Mouse (Mus musculus): ENCODE data around the gene Fat3. TPM values are rescaled to one million over a fixed set of nuclear protein-coding genes. Genes with fewer than 3 reads are reported as not detected.

Gene Fat3
- polyA plus RNA-seq, 1 experiment from 2014 or later: 2.3 TPM

DNA sequence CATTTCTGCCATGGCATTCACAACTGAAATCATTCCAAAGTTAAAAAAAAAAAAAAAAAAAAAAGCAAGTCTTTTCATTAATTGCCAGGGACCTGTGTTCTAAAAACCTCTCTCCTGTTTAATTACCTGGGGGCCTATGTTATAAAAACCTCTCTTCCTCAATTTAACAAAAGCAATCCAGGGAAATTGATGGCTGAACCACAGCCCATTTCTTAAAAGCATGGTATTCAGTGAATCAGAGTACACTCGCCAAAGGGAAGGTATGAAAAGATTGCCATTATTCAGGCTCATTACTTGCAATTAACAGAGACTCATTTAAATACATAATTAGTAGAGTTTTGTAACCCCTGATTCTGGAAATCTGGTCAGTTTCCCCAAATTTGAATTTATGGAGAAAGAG lies 314.6 kb downstream of the Fat3 start:
- H3K36me3 ChIP-seq (ENCODE audit: control insufficient read depth, insufficient read depth, low read length): no peaks in the 10 kb centered on the region
- no peaks in the 10 kb centered on the region for H3K4me1 ChIP-seq (ENCODE audit: control insufficient read depth, insufficient read depth, low read length)
- H3K9me3 ChIP-seq (replicated peaks; ENCODE audit: control insufficient read depth, low read length): no peaks in the 10 kb centered on the region
- no peak overlapping the region for H3K27ac ChIP-seq (ENCODE audit: low read depth, low read length)
- no peak for ATAC-seq (replicated peaks; ENCODE audit: insufficient number of reproducible peaks, low FRiP score, low TSS enrichment)
- H3K4me2 ChIP-seq: no peak overlapping the region
- H3K4me3 ChIP-seq (ENCODE audit: low read depth, low read length): no peak overlapping the region
- 77% methylated on average over 1 of the region's 1 CpGs for WGBS (ENCODE audit: insufficient replicate concordance)
- no peaks in the 10 kb centered on the region for H3K27me3 ChIP-seq (ENCODE audit: control insufficient read depth, insufficient read depth, low read length)
- H3K9ac ChIP-seq (ENCODE audit: low read depth, low read length): no peak overlapping the region

- Histone ChIP-seq H3K9ac (ENCODE audit: low read depth, low read length) (no peak overlapping the region), H3K4me2 (no peak overlapping the region)
- 73% methylated on average over 4 of the region's 4 CpGs for WGBS (ENCODE audit: insufficient replicate concordance)
Measured at GRCm38 (mm10) chr9:16169238-16169637, 331.8 kb downstream of the Fat3 start.

DNA sequence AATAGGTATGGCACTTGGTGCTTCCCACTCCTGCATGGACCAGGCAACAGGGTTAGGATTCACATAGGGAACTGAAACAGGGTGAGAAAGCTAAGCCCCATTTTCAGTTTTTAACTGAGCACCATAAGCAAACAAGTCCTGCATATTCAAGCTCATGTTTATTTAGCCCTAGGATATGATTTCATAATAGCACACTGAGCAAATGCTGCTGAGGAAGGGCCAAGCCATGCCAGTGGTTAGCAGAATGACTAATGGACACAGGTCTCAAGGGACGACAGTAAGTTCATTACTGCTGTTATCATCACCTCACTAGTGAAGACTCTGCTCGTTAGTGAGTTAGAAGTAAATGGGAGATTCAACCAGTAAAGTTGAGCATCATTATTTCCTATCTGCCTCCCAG lies 333.0 kb downstream of the Fat3 start:
- H3K27ac ChIP-seq (ENCODE audit: low read depth, low read length): no peak overlapping the region
- H3K27me3 ChIP-seq (ENCODE audit: control insufficient read depth, insufficient read depth, low read length): no peaks in the 10 kb centered on the region
- no peak overlapping the region for H3K4me3 ChIP-seq (ENCODE audit: low read depth, low read length)
- H3K4me2 ChIP-seq: no peak overlapping the region
- 66% methylated on average over 2 of the region's 2 CpGs for WGBS (ENCODE audit: insufficient replicate concordance)
- ATAC-seq (replicated peaks; ENCODE audit: insufficient number of reproducible peaks, low FRiP score, low TSS enrichment): no peak
- H3K36me3 ChIP-seq (ENCODE audit: control insufficient read depth, insufficient read depth, low read length): no peaks in the 10 kb centered on the region
- H3K9ac ChIP-seq (ENCODE audit: low read depth, low read length): no peak overlapping the region
- H3K9me3 ChIP-seq (replicated peaks; ENCODE audit: control insufficient read depth, low read length): no peaks in the 10 kb centered on the region
- 0 out of 2 replicates have a peak, but pooled peaks cover 7% of the 10 kb centered on the region for H3K4me1 ChIP-seq (ENCODE audit: control insufficient read depth, insufficient read depth, low read length)

More at GRCm38 (mm10) chr9:16169238-16169637, 331.8 kb downstream of the Fat3 start:
- Histone ChIP-seq H3K4me1 (ENCODE audit: control insufficient read depth, insufficient read depth, low read length) (0 out of 2 replicates have a peak, but pooled peaks cover 7% of the 10 kb centered on the region), H3K27me3 (ENCODE audit: control insufficient read depth, insufficient read depth, low read length) (no peaks in the 10 kb centered on the region), H3K9me3 (replicated peaks; ENCODE audit: control insufficient read depth, low read length) (no peaks in the 10 kb centered on the region), H3K27ac (ENCODE audit: low read depth, low read length) (no peak overlapping the region), H3K4me3 (ENCODE audit: low read depth, low read length) (no peak overlapping the region), H3K36me3 (ENCODE audit: control insufficient read depth, insufficient read depth, low read length) (no peaks in the 10 kb centered on the region)
- ATAC-seq (replicated peaks; ENCODE audit: insufficient number of reproducible peaks, low FRiP score, low TSS enrichment): no peak

DNA sequence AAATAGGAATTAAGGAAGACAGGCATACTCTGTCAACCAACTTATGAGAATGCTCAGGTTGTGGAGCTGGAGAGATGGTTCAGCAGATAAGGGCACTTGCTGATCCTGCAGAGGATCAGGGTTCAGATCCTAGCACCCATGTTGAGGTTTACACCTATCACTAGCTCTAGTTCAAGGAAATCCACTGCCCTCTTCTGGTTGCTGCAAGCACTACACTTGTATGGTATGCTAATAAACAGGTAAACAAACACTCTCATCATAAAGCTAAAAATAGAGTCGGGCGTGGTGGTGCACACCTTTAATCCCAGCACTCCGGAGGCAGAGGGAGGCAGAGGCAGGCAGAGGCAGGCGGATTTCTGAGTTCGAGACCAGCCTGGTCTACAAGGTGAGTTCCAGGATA lies 341.7 kb downstream of the Fat3 start:
- Histone ChIP-seq H3K4me2 (no peak overlapping the region), H3K36me3 (ENCODE audit: control insufficient read depth, insufficient read depth, low read length) (no peaks in the 10 kb centered on the region), H3K4me3 (ENCODE audit: low read depth, low read length) (no peak overlapping the region), H3K4me1 (ENCODE audit: control insufficient read depth, insufficient read depth, low read length) (no peaks in the 10 kb centered on the region), H3K27me3 (ENCODE audit: control insufficient read depth, insufficient read depth, low read length) (no peaks in the 10 kb centered on the region), H3K9me3 (replicated peaks; ENCODE audit: control insufficient read depth, low read length) (0 out of 2 replicates have a peak, but pooled peaks cover 3% of the 10 kb centered on the region), H3K27ac (ENCODE audit: low read depth, low read length) (no peak overlapping the region), H3K9ac (ENCODE audit: low read depth, low read length) (no peak overlapping the region)
- ATAC-seq (replicated peaks; ENCODE audit: insufficient number of reproducible peaks, low FRiP score, low TSS enrichment): no peak
- WGBS (ENCODE audit: insufficient replicate concordance): 94% methylated on average over 5 of the region's 5 CpGs

- WGBS (ENCODE audit: insufficient replicate concordance): 57% methylated on average over 3 of the region's 3 CpGs
- Histone ChIP-seq H3K36me3 (ENCODE audit: control insufficient read depth, insufficient read depth, low read length) (no peaks in the 10 kb centered on the region), H3K4me1 (ENCODE audit: control insufficient read depth, insufficient read depth, low read length) (peaks cover 6% of the 10 kb centered on the region), H3K9ac (ENCODE audit: low read depth, low read length) (no peak overlapping the region), H3K4me2 (no peak overlapping the region), H3K27me3 (ENCODE audit: control insufficient read depth, insufficient read depth, low read length) (no peaks in the 10 kb centered on the region), H3K9me3 (replicated peaks; ENCODE audit: control insufficient read depth, low read length) (no peaks in the 10 kb centered on the region), H3K4me3 (ENCODE audit: low read depth, low read length) (no peak overlapping the region), H3K27ac (ENCODE audit: low read depth, low read length) (no peak overlapping the region)
- no peak for ATAC-seq (replicated peaks; ENCODE audit: insufficient number of reproducible peaks, low FRiP score, low TSS enrichment)
Measured at GRCm38 (mm10) chr9:16153580-16153930, 347.5 kb downstream of the Fat3 start.

DNA sequence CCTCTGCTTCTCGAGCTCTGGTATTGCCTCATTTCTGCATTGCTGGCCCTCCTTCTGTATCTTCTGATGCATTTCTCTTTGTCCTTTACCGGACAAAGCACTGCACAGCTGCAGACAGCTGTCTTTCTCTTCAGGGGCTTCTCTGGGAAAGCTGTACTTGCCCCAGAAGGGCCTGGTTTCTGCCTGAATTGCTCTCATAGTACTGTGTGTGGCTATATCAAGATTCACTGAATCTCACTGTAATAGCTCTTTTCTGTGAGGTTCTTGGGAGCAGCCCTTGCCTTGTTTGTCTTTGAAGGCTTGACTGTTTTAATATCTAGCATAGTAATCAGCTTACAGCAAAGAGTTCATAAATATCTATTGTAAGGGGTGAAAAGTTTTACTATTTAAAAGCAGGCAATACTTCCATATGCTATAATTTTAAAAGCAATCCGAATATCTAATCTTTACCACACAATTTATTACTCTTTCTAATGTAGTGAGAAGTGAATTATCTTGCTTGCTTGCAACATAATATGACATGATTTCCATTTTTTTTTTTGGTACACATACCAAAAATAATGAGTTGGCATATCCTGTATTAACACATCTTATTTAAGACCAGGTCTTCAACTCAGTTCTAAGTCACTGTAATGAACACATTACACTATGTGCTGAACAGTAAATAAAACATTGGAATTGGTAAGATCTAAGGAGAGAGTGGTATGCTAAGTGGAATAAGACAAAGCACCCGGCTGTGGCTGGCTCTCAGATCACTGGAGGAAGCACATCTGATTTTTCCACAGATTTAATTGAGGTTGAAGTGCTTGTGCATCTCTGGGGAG lies 348.1 kb downstream of the Fat3 start:
- 62% methylated on average over 4 of the region's 4 CpGs for WGBS (ENCODE audit: insufficient replicate concordance)
- peaks cover 6% of the 10 kb centered on the region for H3K4me1 ChIP-seq (ENCODE audit: control insufficient read depth, insufficient read depth, low read length)
- H3K36me3 ChIP-seq (ENCODE audit: control insufficient read depth, insufficient read depth, low read length): no peaks in the 10 kb centered on the region
- H3K4me3 ChIP-seq (ENCODE audit: low read depth, low read length): no peak overlapping the region
- no peak overlapping the region for H3K27ac ChIP-seq (ENCODE audit: low read depth, low read length)
- no peaks in the 10 kb centered on the region for H3K9me3 ChIP-seq (replicated peaks; ENCODE audit: control insufficient read depth, low read length)
- no peak overlapping the region for H3K9ac ChIP-seq (ENCODE audit: low read depth, low read length)
- no peak for ATAC-seq (replicated peaks; ENCODE audit: insufficient number of reproducible peaks, low FRiP score, low TSS enrichment)
- no peaks in the 10 kb centered on the region for H3K27me3 ChIP-seq (ENCODE audit: control insufficient read depth, insufficient read depth, low read length)
- no peak overlapping the region for H3K4me2 ChIP-seq

DNA sequence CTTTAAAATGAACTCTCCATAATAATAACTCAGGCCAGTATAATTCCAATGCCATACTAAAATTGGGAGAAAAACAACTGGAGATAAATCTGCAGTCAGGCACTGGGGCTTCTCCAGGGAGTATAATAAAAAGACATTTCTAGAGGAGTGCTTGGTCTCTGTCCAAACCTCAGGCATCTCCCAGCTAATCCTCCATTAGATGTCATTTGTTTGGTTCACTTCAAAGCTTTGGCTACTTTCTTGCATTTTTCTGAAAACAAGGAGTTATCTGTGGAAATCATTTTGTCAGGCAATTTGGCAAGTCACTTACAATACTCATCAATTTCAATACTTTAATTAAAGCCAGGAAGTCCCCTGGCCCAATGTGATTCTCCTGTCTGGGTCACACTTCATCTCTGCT lies 351.0 kb downstream of the Fat3 start:
- no peak overlapping the region for H3K4me3 ChIP-seq (ENCODE audit: low read depth, low read length)
- no peaks in the 10 kb centered on the region for H3K27me3 ChIP-seq (ENCODE audit: control insufficient read depth, insufficient read depth, low read length)
- no peaks in the 10 kb centered on the region for H3K9me3 ChIP-seq (replicated peaks; ENCODE audit: control insufficient read depth, low read length)
- no peaks in the 10 kb centered on the region for H3K36me3 ChIP-seq (ENCODE audit: control insufficient read depth, insufficient read depth, low read length)
- H3K4me1 ChIP-seq (ENCODE audit: control insufficient read depth, insufficient read depth, low read length): peaks cover 6% of the 10 kb centered on the region
- ATAC-seq (replicated peaks; ENCODE audit: insufficient number of reproducible peaks, low FRiP score, low TSS enrichment): no peak
- no peak overlapping the region for H3K27ac ChIP-seq (ENCODE audit: low read depth, low read length)
- H3K9ac ChIP-seq (ENCODE audit: low read depth, low read length): no peak overlapping the region
- no peak overlapping the region for H3K4me2 ChIP-seq

GRCm38 (mm10) chr9:16147735-16148134 lies 353.4 kb downstream of the Fat3 start:
- Histone ChIP-seq H3K4me2 (no peak overlapping the region), H3K4me1 (ENCODE audit: control insufficient read depth, insufficient read depth, low read length) (no peaks in the 10 kb centered on the region), H3K9ac (ENCODE audit: low read depth, low read length) (no peak overlapping the region), H3K36me3 (ENCODE audit: control insufficient read depth, insufficient read depth, low read length) (no peaks in the 10 kb centered on the region), H3K27ac (ENCODE audit: low read depth, low read length) (no peak overlapping the region), H3K4me3 (ENCODE audit: low read depth, low read length) (no peak overlapping the region), H3K27me3 (ENCODE audit: control insufficient read depth, insufficient read depth, low read length) (no peaks in the 10 kb centered on the region), H3K9me3 (replicated peaks; ENCODE audit: control insufficient read depth, low read length) (no peaks in the 10 kb centered on the region)
- WGBS (ENCODE audit: insufficient replicate concordance): 31% methylated on average over 1 of the region's 1 CpGs
- no peak for ATAC-seq (replicated peaks; ENCODE audit: insufficient number of reproducible peaks, low FRiP score, low TSS enrichment)

DNA sequence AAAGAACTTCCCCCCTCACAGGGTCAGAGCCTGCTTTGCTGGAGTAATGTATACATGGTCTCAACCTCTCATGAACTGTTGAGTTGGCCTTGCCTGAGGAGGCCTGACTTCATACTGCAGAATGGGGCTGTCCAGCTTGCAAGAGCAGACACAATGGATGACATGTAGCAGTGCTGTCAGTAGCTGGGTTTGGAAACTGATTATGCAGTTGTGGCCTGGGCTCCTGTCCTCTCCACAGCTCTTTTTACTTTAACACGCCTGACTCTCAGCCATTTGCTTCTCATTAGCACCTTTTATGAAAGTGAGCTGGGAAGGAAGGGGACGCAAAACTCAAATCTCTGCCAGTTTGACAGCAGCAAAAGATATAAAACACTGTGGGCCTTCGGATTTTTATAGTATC lies 356.4 kb downstream of the Fat3 start:
- Histone ChIP-seq H3K9me3 (replicated peaks; ENCODE audit: control insufficient read depth, low read length) (no peaks in the 10 kb centered on the region), H3K27ac (ENCODE audit: low read depth, low read length) (no peak overlapping the region), H3K4me1 (ENCODE audit: control insufficient read depth, insufficient read depth, low read length) (no peaks in the 10 kb centered on the region), H3K4me2 (no peak overlapping the region), H3K4me3 (ENCODE audit: low read depth, low read length) (no peak overlapping the region), H3K9ac (ENCODE audit: low read depth, low read length) (no peak overlapping the region), H3K27me3 (ENCODE audit: control insufficient read depth, insufficient read depth, low read length) (no peaks in the 10 kb centered on the region), H3K36me3 (ENCODE audit: control insufficient read depth, insufficient read depth, low read length) (no peaks in the 10 kb centered on the region)
- ATAC-seq (replicated peaks; ENCODE audit: insufficient number of reproducible peaks, low FRiP score, low TSS enrichment): no peak
- 63% methylated on average over 3 of the region's 3 CpGs for WGBS (ENCODE audit: insufficient replicate concordance)
